Mouse (Mus musculus): ENCODE results near the gene Avl9. TPM values are rescaled to one million over a fixed set of nuclear protein-coding genes. Genes with fewer than 3 reads are reported as not detected.

Avl9 gene
- total RNA-seq, 2 experiments from 2014 or later = 42.1 to 48.9 TPM

DNA sequence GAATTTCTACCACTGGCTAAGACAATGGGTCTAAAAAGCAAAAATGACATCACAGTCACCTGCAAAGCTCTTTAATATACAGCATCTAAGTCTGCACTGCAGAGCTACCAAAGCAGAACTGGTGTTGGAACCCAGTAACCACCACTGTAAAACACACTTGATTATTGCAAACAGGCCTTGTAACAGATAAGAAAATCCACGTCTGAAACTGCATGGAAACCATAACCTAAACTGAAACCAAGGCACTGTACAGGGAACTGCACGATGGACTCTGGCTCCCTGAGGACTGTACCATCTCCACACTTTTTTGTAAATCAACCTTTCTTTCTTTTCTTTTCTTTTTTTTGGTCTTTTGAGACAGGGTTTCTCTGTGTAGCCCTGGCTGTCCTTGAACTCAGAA, 73.0 kb downstream of the Avl9 start:
- intact Hi-C loops (cut with DNase I) = no loop called here
- DNase-seq (ENCODE audit: low spot score in 2 of 2) = no peak

- intact Hi-C loops (cut with DNase I) = no loop called here
- DNase-seq (ENCODE audit: low spot score in 2 of 2) = no peak
Observed at GRCm38 (mm10) chr6:56789336-56789735, 74.6 kb downstream of the Avl9 start.

DNA sequence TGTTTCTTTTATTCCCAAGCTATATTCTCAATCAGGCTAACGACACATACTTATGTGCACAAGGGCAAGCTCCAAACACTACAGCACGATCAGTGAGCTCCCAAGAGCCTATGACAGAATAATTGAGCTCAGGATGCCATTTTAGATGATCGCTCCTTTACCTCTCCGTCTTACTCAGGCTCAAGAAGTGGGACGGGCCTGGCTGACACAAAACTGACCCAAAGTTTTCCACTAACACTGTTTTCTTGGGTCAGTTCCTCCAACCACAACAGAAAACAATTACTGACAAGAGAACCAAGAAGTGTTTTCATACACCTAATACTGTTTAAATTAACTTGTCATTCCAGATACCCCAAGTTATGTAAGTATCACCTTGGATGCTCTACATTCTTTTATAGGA, 80.1 kb downstream of the Avl9 start:
- intact Hi-C loops (cut with DNase I) = loop anchor here (5.0 kb wide), 1 partner anchor 127 kb away; the partner anchor contains the start of genes Nt5c3 and Vmn1r4
- no peak for DNase-seq (ENCODE audit: low spot score in 2 of 2)

GRCm38 (mm10) chr6:56796232-56796631, 81.5 kb downstream of the Avl9 start:
- no peak for DNase-seq (ENCODE audit: low spot score in 2 of 2)
- intact Hi-C loops (cut with DNase I) = loop anchor here (5.0 kb wide), 1 partner anchor 126 kb away; the partner anchor contains the start of genes Nt5c3 and Vmn1r4

DNA sequence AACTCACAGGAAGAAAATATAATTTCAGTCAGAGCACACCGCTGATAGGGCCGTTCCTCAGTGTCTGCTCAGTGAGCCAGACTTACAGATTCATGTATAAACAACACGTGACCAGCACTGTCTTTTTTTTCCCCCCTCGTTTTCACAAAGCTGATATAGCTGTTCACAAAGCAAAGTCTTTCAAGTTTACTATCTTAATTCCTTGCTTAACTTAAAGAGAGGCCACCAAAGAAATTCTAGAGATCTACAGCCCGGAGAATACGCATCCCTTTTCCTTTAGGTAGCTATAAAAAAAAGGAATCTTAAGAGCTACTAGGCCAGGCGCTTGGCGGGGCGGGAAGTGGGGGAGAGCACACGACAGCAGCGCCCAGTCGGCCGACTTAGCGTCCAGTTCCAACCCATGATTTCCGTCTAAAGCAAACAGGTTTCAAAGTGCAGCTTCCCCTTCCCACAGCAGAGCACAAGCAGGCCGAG, 82.0 kb downstream of the Avl9 start:
- intact Hi-C loops (cut with DNase I) = loop anchor here (5.0 kb wide), 1 partner anchor 126 kb away; the partner anchor contains the start of genes Nt5c3 and Vmn1r4
- peak in 1 of 2 experiments; percentile 10 for DNase-seq (ENCODE audit: low spot score in 2 of 2)

- intact Hi-C loops (cut with DNase I) = loop anchor here (5.0 kb wide), 1 partner anchor 125 kb away; the partner anchor contains the start of genes Nt5c3 and Vmn1r4
- peak; percentile 96 to 97 for DNase-seq (ENCODE audit: low spot score in 2 of 2)
Observed at GRCm38 (mm10) chr6:56797311-56798151, 82.8 kb downstream of the Avl9 start, which contains the start of gene Kbtbd2. Gene Kbtbd2, minus strand, starts transcription at chr6:56797813.

DNA sequence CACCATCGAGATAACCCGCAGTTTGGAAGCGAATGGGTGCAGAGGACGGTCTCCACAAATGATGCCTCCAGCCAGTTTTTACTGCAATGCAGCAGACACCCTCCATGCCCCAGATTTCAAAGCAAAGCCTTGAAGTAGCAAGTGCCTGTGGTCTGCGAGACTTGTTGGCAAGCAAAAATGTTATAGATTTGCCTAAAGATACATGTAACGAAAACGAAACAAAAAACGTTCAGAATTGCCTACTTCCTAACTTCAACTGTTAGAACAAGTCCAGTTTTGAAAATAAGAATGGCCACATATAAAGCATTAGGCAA, 83.4 kb downstream of the Avl9 start:
- DNase-seq (ENCODE audit: low spot score in 2 of 2) = no peak
- intact Hi-C loops (cut with DNase I) = loop anchor here (5.0 kb wide), 1 partner anchor 124 kb away; the partner anchor contains the start of genes Nt5c3 and Vmn1r4

GRCm38 (mm10) chr6:56805026-56805425, 90.3 kb downstream of the Avl9 start:
- no peak for DNase-seq (ENCODE audit: low spot score in 2 of 2)
- intact Hi-C loops (cut with DNase I) = loop anchor here (5.0 to 10.0 kb wide), 5 partner anchors 102 to 1410 kb away; partner anchors contain the start of genes Lancl2 and Vmn1r27

DNA sequence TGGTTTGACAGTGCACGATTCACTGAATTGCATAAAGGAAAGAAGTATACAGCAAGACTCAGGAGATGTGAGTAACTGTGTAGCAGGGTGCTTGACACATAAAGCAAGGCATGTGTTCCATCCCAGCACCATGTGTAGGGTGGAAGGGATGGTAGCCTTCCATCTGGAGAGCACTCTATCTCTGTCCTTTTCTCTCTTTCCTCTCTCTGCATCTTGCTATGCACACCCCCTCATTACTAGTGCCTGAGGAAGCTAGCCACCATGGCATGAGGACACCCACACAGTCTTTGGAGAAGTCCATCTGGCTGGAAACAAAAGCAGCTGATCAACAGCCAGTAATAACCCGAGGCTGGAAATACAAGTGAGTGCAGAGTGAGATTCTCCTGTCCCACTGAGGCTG, 91.5 kb downstream of the Avl9 start:
- peak; percentile 13 to 15 for DNase-seq (ENCODE audit: low spot score in 2 of 2)
- intact Hi-C loops (cut with DNase I) = loop anchor here (5.0 to 10.0 kb wide), 5 partner anchors 101 to 1409 kb away; partner anchors contain the start of genes Lancl2 and Vmn1r27

GRCm38 (mm10) chr6:56808656-56809055, 94.0 kb downstream of the Avl9 start:
- DNase-seq (ENCODE audit: low spot score in 2 of 2) = peak; percentile 18 to 43
- intact Hi-C loops (cut with DNase I) = loop anchor here (5.0 to 10.0 kb wide), 5 partner anchors 99 to 1406 kb away; partner anchors contain the start of genes Lancl2 and Vmn1r27

Other genes starting within 250 kb of the Avl9 start
- gene Pde1c, start 145.8 kb upstream of the Avl9 start, total RNA-seq (2021) = 1 to 10 TPM; 4.9 to 6.3 TPM
- gene Lsm5, start 10.2 kb upstream of the Avl9 start, total RNA-seq (2021) = 10 to 100 TPM; 13.2 to 14.0 TPM
- 10 to 100 TPM; 54.7 to 58.6 TPM for gene Kbtbd2, start 82.9 kb downstream of the Avl9 start, total RNA-seq (2021)
- gene Fkbp9, start 117.2 kb downstream of the Avl9 start, total RNA-seq (2021) = 10 to 100 TPM; 26.7 to 29.0 TPM
- 10 to 100 TPM; 52.3 to 52.9 TPM for gene Nt5c3, start 209.0 kb downstream of the Avl9 start, total RNA-seq (2021)
- gene Vmn1r4, start 209.1 kb downstream of the Avl9 start, total RNA-seq (2021) = under 1 TPM; 0.15 to 0.57 TPM

Data from left cerebral cortex, postnatal 36 days (tissue).